Mouse (Mus musculus) spleen, postnatal 14 days (tissue): ENCODE results near the gene Spp1.
"Not testable (repeated sequence)": the region's sequence is repeated elsewhere in the genome, so short reads cannot be mapped to it uniquely, and the experiment has no call there.

Source experiments
- DNase-seq, 2 experiments: peaks; one replicate each; pipeline ENCODE4 v3.0.0; 2021 to 2022; ENCODE audit warnings: low spot score in 2 of 2

Spp1 gene

DNA sequence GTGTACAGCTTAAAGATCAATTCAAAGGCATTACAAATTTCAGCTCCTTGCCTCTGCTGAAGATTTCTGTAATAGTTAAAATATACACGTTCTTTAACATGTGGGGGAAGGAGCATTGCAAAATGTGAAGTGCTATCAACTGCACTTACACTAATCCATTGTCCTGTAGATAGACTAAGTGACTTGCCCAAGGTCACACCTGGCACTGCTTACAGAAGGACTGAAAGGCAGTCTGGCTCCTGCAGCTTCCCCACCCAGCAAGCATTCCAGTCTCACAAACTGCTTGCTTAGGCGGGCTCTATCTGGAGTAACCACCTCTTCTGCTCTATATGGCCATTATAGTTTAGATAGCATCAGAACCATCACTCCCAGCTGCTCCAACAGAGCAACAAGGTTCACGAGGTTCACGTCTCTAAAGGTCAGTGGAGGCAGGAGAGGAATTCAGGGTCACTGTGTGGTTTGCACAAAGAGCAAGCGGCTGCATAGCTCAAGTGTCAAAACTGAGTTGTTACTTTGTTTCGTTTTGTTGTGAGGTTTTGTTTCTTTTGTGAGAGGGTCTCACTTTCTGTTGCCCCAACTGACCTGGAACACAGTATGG, 851 bp upstream of the Spp1 start:
- no peak for DNase-seq

- DNase-seq: no peak
Observed at GRCm38 (mm10) chr5:104436406-104437076, 1.6 kb downstream of the Spp1 start.

DNA sequence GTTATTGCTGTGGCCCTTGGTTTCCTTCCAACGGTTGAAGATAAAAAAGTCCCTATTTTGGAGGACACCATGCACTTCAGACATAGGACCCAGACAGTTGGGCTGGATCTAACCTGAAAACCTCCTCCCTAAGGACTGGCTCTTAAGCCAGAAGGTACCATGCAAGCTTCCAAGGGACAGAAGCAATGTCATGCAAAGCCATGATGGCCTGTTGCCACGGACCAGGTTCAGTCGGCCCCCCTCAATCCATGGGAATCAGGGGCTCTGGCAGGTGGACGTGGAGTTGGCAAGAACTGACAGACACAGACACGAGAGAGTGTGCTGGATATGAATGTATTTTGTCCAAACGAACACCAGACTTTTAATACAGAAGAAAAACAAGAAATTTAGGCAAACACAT, 7.5 kb downstream of the Spp1 start:
- DNase-seq: no peak

DNA sequence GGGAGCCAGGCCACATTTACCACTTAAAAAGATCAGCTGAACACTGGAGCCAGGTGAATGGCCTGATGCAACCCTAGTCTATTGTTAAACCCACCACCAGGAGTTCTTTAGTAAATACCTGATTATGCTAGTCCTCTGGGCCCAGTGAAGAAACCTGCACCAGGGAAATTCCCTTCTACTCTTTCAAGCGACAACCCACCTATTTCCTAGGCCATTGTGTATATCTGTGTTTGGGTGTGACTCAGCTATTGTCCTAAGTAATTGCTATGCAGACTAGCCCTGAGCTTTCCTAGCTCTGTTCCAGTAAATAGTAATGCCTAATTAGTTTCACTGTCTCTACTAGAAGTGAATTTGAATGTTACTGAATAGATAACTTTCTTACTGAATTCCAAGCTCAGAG, 7.9 kb downstream of the Spp1 start:
- no peak for DNase-seq

DNA sequence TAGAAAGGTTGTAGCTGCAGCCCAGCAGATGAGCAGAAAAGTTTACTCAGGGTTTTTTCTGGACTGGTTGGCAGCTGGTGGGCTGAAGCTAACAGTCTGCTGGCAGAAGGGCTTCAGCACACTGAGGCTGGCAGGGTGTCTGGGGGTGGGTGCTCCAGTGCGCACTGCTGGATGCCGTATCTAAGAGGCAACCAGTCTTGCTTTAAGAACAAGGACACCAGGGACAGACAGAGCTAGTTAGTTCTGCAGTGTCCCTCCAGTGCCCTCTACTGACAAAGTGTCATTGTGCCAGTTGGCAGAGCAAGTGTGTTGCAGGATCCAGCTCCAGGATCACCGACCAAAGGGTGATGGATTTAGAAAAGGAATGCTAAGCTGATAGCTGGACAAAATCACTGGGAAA, 11.2 kb downstream of the Spp1 start:
- no peak for DNase-seq

DNA sequence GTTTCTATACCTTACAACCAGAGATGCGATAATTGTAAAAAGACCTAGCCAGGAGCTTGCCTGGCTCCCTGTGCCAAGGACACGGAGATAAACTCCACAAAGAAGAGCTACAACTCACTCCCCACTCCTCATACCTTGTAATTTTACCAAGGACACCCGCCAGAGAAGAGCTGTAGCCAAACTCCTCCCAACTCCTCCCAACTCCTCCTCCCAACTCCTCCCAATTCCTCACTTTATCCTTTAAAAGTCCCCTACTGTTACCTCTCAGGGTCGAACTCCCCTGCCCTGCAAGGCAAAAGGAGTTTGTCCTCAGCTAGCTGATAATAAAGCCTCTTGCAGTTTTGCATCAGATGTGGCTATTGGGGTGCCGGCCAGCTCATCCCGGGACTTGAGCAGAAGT, 13.4 kb downstream of the Spp1 start:
- DNase-seq: not testable (repeated sequence)

GRCm38 (mm10) chr5:104449491-104449890, 14.6 kb downstream of the Spp1 start:
- DNase-seq: no peak

GRCm38 (mm10) chr5:104453075-104453474, 18.2 kb downstream of the Spp1 start:
- no peak for DNase-seq

DNA sequence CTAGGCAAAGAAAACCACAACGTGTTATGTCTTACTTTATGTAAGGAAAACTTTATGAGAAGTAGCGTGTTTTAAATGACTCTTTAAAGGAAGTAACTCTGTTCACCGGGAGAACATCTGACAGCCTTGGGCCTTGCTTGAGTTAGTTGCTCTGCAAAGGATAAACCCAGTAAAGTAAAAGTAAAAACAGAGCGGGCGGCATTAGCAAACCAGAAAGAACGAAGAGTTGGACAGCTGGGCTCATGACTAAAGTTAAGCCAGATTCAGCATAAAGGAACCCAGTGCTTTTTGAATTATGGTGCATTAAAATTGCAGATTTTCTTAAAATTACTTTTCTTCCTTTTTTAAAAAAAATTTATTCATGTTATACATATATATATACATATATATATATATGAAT, 19.6 kb downstream of the Spp1 start:
- DNase-seq: no peak

- no peak for DNase-seq
Observed at GRCm38 (mm10) chr5:104458832-104459705, 24.2 kb downstream of the Spp1 start, which contains the start of gene Pkd2. Pkd2 (plus strand) TSS chr5:104459450.

DNA sequence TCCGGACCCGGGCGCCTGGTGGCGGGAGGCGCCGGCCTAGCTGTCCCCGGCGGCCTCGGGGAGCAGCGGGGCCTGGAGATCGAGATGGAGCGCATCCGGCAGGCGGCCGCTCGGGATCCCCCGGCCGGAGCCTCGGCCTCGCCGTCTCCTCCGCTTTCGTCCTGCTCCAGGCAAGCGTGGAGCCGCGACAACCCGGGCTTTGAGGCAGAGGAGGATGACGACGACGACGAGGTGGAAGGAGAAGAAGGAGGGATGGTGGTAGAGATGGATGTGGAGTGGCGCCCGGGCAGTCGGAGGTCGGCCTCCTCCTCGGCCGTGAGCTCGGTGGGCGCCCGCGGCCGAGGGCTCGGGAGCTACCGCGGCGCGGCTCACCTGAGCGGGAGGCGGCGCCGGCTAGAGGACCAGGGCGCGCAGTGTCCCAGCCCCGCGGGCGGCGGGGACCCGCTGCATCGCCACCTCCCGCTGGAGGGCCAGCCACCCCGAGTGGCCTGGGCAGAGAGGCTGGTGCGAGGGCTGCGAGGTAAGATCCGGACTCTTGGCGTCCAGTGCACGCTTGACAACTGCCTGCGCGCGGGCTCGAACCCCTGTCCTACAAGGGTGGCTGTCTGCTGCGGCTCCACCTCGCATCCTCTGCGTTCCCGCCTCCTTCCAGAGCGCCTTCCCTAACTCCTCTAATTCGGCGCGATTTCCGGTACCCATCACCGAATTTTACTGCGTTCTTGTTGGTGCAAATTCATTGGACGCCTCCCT, 25.0 kb downstream of the Spp1 start:
- DNase-seq: no peak

- no peak for DNase-seq
Observed at GRCm38 (mm10) chr5:104460456-104460838, 25.5 kb downstream of the Spp1 start.

DNA sequence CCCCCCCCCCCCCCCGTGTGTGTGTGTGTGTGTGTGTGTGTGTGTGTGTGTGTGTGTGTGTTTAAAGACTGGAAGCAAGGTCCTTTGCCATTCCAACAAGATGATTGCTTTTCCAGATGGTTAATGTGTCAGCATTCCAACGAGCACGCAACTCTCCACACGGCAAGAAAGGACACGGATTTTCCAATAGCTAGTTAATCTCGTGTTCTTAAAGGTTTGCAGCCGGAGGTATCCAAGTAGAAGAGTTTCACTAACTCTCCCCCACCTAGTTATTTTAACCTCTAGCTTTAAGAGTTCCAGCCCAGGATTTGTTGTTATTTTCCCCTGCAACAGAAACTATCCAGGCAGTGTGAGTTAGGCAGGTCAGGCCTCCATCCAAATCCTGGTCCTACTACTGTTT, 25.9 kb downstream of the Spp1 start:
- DNase-seq: no peak

GRCm38 (mm10) chr5:104465279-104465678, 30.4 kb downstream of the Spp1 start:
- DNase-seq: no peak

- no peak for DNase-seq
Observed at GRCm38 (mm10) chr5:104465731-104466130, 30.8 kb downstream of the Spp1 start.

GRCm38 (mm10) chr5:104466816-104467215, 31.9 kb downstream of the Spp1 start:
- no peak for DNase-seq

- DNase-seq: no peak
Observed at GRCm38 (mm10) chr5:104468586-104468985, 33.7 kb downstream of the Spp1 start.

GRCm38 (mm10) chr5:104470981-104471391, 36.1 kb downstream of the Spp1 start:
- DNase-seq: no peak

GRCm38 (mm10) chr5:104472371-104472770, 37.5 kb downstream of the Spp1 start:
- no peak for DNase-seq

GRCm38 (mm10) chr5:104480367-104480766, 45.4 kb downstream of the Spp1 start:
- no peak for DNase-seq

DNA sequence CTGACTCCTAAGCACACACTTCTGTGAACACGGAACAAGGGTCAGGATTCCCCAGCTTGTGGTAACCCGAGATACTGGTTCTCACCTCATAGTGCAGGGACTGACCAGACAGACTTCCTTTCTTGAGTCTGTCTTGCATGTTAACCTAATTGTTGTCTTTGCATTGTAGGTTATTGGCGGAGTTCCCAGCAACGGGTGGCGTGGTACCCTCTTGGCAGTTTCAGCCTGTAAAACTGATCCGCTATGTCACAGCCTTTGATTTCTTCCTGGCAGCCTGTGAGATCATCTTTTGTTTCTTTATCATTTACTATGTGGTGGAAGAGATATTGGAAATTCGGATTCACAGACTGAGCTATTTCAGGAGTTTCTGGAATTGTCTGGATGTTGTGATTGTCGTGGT, 47.9 kb downstream of the Spp1 start:
- no peak for DNase-seq
